Mouse (Mus musculus) liver, embryonic 12.5 days (tissue): ENCODE measurements at regions not wholly inside any gene's neighbourhood (a gene's known extent, or its start where the extent isn't known, plus 50 kb on each side); places are given as distances from the start of the nearest gene placed in this dataset.

Experiments used
- ATAC-seq: fragments of 200-750 bp; cut with Nextera tagmentation; 2 replicates; pipeline ENCODE4 v1.8.0; 2017; ENCODE audit warnings: moderate number of reproducible peaks, mild to moderate bottlenecking, moderate library complexity
- H3K27ac ChIP-seq: fragments of 300-500 bp; sonication (generic); 2 replicates; pipeline ENCODE4 v1.5.1; 2016; ENCODE audit warnings: mild to moderate bottlenecking
- H3K27me3 ChIP-seq: fragments of 300-500 bp; sonication (generic); replicated peaks from 2 replicates; pipeline ENCODE4 v1.6.1; 2016; ENCODE audit warnings: mild to moderate bottlenecking, moderate library complexity
- H3K36me3 ChIP-seq: fragments of 300-500 bp; sonication (generic); 2 replicates; pipeline ENCODE4 v1.6.1; 2016; ENCODE audit warnings: mild to moderate bottlenecking, moderate library complexity
- H3K4me1 ChIP-seq: fragments of 300-500 bp; sonication (generic); 2 replicates; pipeline ENCODE4 v1.6.1; 2016
- H3K4me2 ChIP-seq: fragments of 300-500 bp; sonication (generic); 2 replicates; pipeline ENCODE4 v1.6.1; 2016; ENCODE audit warnings: mild to moderate bottlenecking, moderate library complexity
- H3K4me3 ChIP-seq: fragments of 300-500 bp; sonication (generic); 2 replicates; pipeline ENCODE4 v1.5.1; 2016; ENCODE audit warnings: mild to moderate bottlenecking, moderate library complexity
- H3K9ac ChIP-seq: fragments of 300-500 bp; sonication (generic); 2 replicates; pipeline ENCODE4 v1.6.1; 2016; ENCODE audit warnings: mild to moderate bottlenecking, moderate library complexity
- H3K9me3 ChIP-seq: fragments of 300-500 bp; sonication (generic); replicated peaks from 2 replicates; pipeline ENCODE4 v1.6.1; 2016; ENCODE audit warnings: mild to moderate bottlenecking, moderate library complexity
- WGBS: fragments of 180-500 bp; shearing (Covaris S2); methylation state at CpG from one replicate; pipeline ENCODE4 v1.1.7; 2016; ENCODE audit not compliant: insufficient replicate concordance; 5-methylcytosine and 5-hydroxymethylcytosine counted together

GRCm38 (mm10) chr15:93852126-93852525 lies 256.4 kb upstream of the Prickle1 start:
- 71% methylated on average over 4 of the region's 4 CpGs for WGBS
- Histone ChIP-seq H3K4me2 (no peak overlapping the region), H3K9ac (no peak overlapping the region), H3K4me1 (no peaks in the 10 kb centered on the region), H3K36me3 (no peaks in the 10 kb centered on the region), H3K27ac (no peak overlapping the region), H3K9me3 (no peaks in the 10 kb centered on the region), H3K27me3 (no peaks in the 10 kb centered on the region), H3K4me3 (no peak overlapping the region)
- ATAC-seq = no peak

- no peak for ATAC-seq
- no peaks in the 10 kb centered on the region for H3K36me3 ChIP-seq
- H3K27ac ChIP-seq = no peak overlapping the region
- H3K27me3 ChIP-seq = no peaks in the 10 kb centered on the region
- H3K4me2 ChIP-seq = no peak overlapping the region
- no peak overlapping the region for H3K4me3 ChIP-seq
- no peaks in the 10 kb centered on the region for H3K4me1 ChIP-seq
- no peaks in the 10 kb centered on the region for H3K9me3 ChIP-seq
- H3K9ac ChIP-seq = no peak overlapping the region
- WGBS = 80% methylated on average over 6 of the region's 6 CpGs
Measured at GRCm38 (mm10) chr15:93850388-93850787, 254.7 kb upstream of the Prickle1 start.

- no peaks in the 10 kb centered on the region for H3K9me3 ChIP-seq
- H3K4me1 ChIP-seq = no peaks in the 10 kb centered on the region
- ATAC-seq = no peak
- H3K4me2 ChIP-seq = no peak overlapping the region
- 67% methylated on average over 4 of the region's 4 CpGs for WGBS
- H3K9ac ChIP-seq = no peak overlapping the region
- H3K27me3 ChIP-seq = no peaks in the 10 kb centered on the region
- H3K36me3 ChIP-seq = no peaks in the 10 kb centered on the region
- no peak overlapping the region for H3K27ac ChIP-seq
- H3K4me3 ChIP-seq = no peak overlapping the region
Measured at GRCm38 (mm10) chr15:93848830-93849229, 253.1 kb upstream of the Prickle1 start.

- no peaks in the 10 kb centered on the region for H3K4me1 ChIP-seq
- no peak overlapping the region for H3K4me2 ChIP-seq
- no peaks in the 10 kb centered on the region for H3K27me3 ChIP-seq
- H3K4me3 ChIP-seq = no peak overlapping the region
- no peak overlapping the region for H3K27ac ChIP-seq
- no peak overlapping the region for H3K9ac ChIP-seq
- WGBS = 43% methylated on average over 4 of the region's 4 CpGs
- no peak for ATAC-seq
- no peaks in the 10 kb centered on the region for H3K36me3 ChIP-seq
- H3K9me3 ChIP-seq = no peaks in the 10 kb centered on the region
Measured at GRCm38 (mm10) chr15:93846797-93847196, 251.1 kb upstream of the Prickle1 start.

- Histone ChIP-seq H3K27ac (no peak overlapping the region), H3K36me3 (no peaks in the 10 kb centered on the region), H3K27me3 (no peaks in the 10 kb centered on the region), H3K9ac (no peak overlapping the region), H3K9me3 (no peaks in the 10 kb centered on the region), H3K4me2 (no peak overlapping the region), H3K4me3 (no peak overlapping the region), H3K4me1 (no peaks in the 10 kb centered on the region)
- ATAC-seq = no peak
- WGBS = 55% methylated on average over 6 of the region's 6 CpGs
Measured at GRCm38 (mm10) chr15:93845801-93846200, 250.1 kb upstream of the Prickle1 start.

- WGBS = 51% methylated on average over 1 of the region's 1 CpGs
Measured at GRCm38 (mm10) chr15:93832956-93833355, 237.3 kb upstream of the Prickle1 start.

GRCm38 (mm10) chr15:93832431-93832936 lies 236.8 kb upstream of the Prickle1 start:
- H3K9me3 ChIP-seq = no peaks in the 10 kb centered on the region
- H3K4me1 ChIP-seq = no peaks in the 10 kb centered on the region
- H3K27me3 ChIP-seq = no peaks in the 10 kb centered on the region
- no peak overlapping the region for H3K4me3 ChIP-seq
- whole genome bisulfite sequencing = 39% methylated on average over 14 of the region's 14 CpGs
- H3K36me3 ChIP-seq = no peaks in the 10 kb centered on the region
- no peak overlapping the region for H3K9ac ChIP-seq
- H3K4me2 ChIP-seq = 0 out of 2 replicates have a peak overlapping the region, but pooled peaks have one; percentile 20
- no peak overlapping the region for H3K27ac ChIP-seq
- no peak for ATAC-seq

More at GRCm38 (mm10) chr15:93832956-93833355, 237.3 kb upstream of the Prickle1 start:
- Histone ChIP-seq H3K4me1 (no peaks in the 10 kb centered on the region), H3K27ac (no peak overlapping the region), H3K9me3 (no peaks in the 10 kb centered on the region), H3K4me2 (no peak overlapping the region), H3K27me3 (no peaks in the 10 kb centered on the region), H3K9ac (no peak overlapping the region), H3K36me3 (no peaks in the 10 kb centered on the region), H3K4me3 (no peak overlapping the region)
- ATAC-seq = no peak

- no peak for ATAC-seq
- 77% methylated on average over 3 of the region's 3 CpGs for WGBS
- no peak overlapping the region for H3K9ac ChIP-seq
Measured at GRCm38 (mm10) chr15:93831148-93831547, 235.5 kb upstream of the Prickle1 start.

GRCm38 (mm10) chr15:93824729-93825694 lies 229.3 kb upstream of the Prickle1 start:
- Histone ChIP-seq H3K4me2 (no peak overlapping the region), H3K9me3 (no peaks in the 10 kb centered on the region), H3K4me1 (no peaks in the 10 kb centered on the region), H3K9ac (no peak overlapping the region), H3K27ac (no peak overlapping the region), H3K36me3 (no peaks in the 10 kb centered on the region), H3K4me3 (no peak overlapping the region), H3K27me3 (no peaks in the 10 kb centered on the region)
- WGBS = 56% methylated on average over 28 of the region's 28 CpGs
- ATAC-seq = no peak

More at GRCm38 (mm10) chr15:93831148-93831547, 235.5 kb upstream of the Prickle1 start:
- H3K4me3 ChIP-seq = no peak overlapping the region
- H3K9me3 ChIP-seq = no peaks in the 10 kb centered on the region
- no peak overlapping the region for H3K27ac ChIP-seq
- H3K36me3 ChIP-seq = no peaks in the 10 kb centered on the region
- no peak overlapping the region for H3K4me2 ChIP-seq
- no peaks in the 10 kb centered on the region for H3K4me1 ChIP-seq
- H3K27me3 ChIP-seq = no peaks in the 10 kb centered on the region

GRCm38 (mm10) chr15:93821236-93821635 lies 225.5 kb upstream of the Prickle1 start:
- Histone ChIP-seq H3K36me3 (no peaks in the 10 kb centered on the region), H3K4me3 (no peak overlapping the region), H3K4me2 (no peak overlapping the region), H3K4me1 (no peaks in the 10 kb centered on the region), H3K9me3 (no peaks in the 10 kb centered on the region), H3K27ac (no peak overlapping the region), H3K9ac (no peak overlapping the region), H3K27me3 (no peaks in the 10 kb centered on the region)
- no peak for ATAC-seq
- 76% methylated on average over 6 of the region's 6 CpGs for WGBS

- H3K27ac ChIP-seq = no peak overlapping the region
- no peak overlapping the region for H3K9ac ChIP-seq
- H3K4me3 ChIP-seq = no peak overlapping the region
- no peaks in the 10 kb centered on the region for H3K9me3 ChIP-seq
- no peaks in the 10 kb centered on the region for H3K27me3 ChIP-seq
- no peaks in the 10 kb centered on the region for H3K4me1 ChIP-seq
- no peak for ATAC-seq
- no peaks in the 10 kb centered on the region for H3K36me3 ChIP-seq
- H3K4me2 ChIP-seq = no peak overlapping the region
- WGBS = 59% methylated on average over 7 of the region's 7 CpGs
Measured at GRCm38 (mm10) chr15:93812011-93812410, 216.3 kb upstream of the Prickle1 start.

GRCm38 (mm10) chr15:93807993-93808392 lies 212.3 kb upstream of the Prickle1 start:
- Histone ChIP-seq H3K27ac (no peak overlapping the region), H3K4me1 (no peaks in the 10 kb centered on the region), H3K4me3 (no peak overlapping the region), H3K36me3 (no peaks in the 10 kb centered on the region), H3K9ac (no peak overlapping the region), H3K9me3 (no peaks in the 10 kb centered on the region), H3K27me3 (no peaks in the 10 kb centered on the region), H3K4me2 (no peak overlapping the region)
- ATAC-seq = no peak
- WGBS = 52% methylated on average over 8 of the region's 8 CpGs
